Mouse (Mus musculus): ENCODE measurements at regions not wholly inside any gene's neighbourhood (a gene's known extent, or its start where the extent isn't known, plus 50 kb on each side); places are given as distances from the start of the nearest gene placed in this dataset.
A peak's percentile ranks its signal among the peaks of the same experiment; 100 is the strongest.

- ATAC-seq (ENCODE audit: poor library complexity, severe bottlenecking), result no peak
Measured at GRCm38 (mm10) chr19:15851622-15852021, 95.5 kb downstream of the Psat1 start.

- no peak for ATAC-seq (ENCODE audit: poor library complexity, severe bottlenecking)
Measured at GRCm38 (mm10) chr19:15850722-15851121, 96.4 kb downstream of the Psat1 start.

- no peak for ATAC-seq (ENCODE audit: poor library complexity, severe bottlenecking)
Measured at GRCm38 (mm10) chr19:15849235-15849634, 97.9 kb downstream of the Psat1 start.

GRCm38 (mm10) chr19:15838327-15838726 lies 108.8 kb downstream of the Psat1 start:
- no peak for ATAC-seq (ENCODE audit: poor library complexity, severe bottlenecking)

GRCm38 (mm10) chr19:15837715-15838175 lies 109.4 kb downstream of the Psat1 start:
- no peak for ATAC-seq (ENCODE audit: poor library complexity, severe bottlenecking)

GRCm38 (mm10) chr19:15836956-15837714 lies 110.0 kb downstream of the Psat1 start:
- no peak for ATAC-seq (ENCODE audit: poor library complexity, severe bottlenecking)

GRCm38 (mm10) chr19:15836201-15836955 lies 110.8 kb downstream of the Psat1 start:
- ATAC-seq (ENCODE audit: poor library complexity, severe bottlenecking), result no peak

- no peak for ATAC-seq (ENCODE audit: poor library complexity, severe bottlenecking)
Measured at GRCm38 (mm10) chr19:15830385-15830784, 116.8 kb downstream of the Psat1 start.

- ATAC-seq (ENCODE audit: poor library complexity, severe bottlenecking), result peak; percentile 89
Measured at GRCm38 (mm10) chr19:15829158-15829557, 118.0 kb downstream of the Psat1 start.

GRCm38 (mm10) chr19:15827990-15828705 lies 119.0 kb downstream of the Psat1 start:
- ATAC-seq (ENCODE audit: poor library complexity, severe bottlenecking), result no peak

- no peak for ATAC-seq (ENCODE audit: poor library complexity, severe bottlenecking)
Measured at GRCm38 (mm10) chr19:15827120-15827989, 119.8 kb downstream of the Psat1 start.

GRCm38 (mm10) chr19:15823688-15824371 lies 123.3 kb downstream of the Psat1 start:
- ATAC-seq (ENCODE audit: poor library complexity, severe bottlenecking), result peak; percentile 63

- ATAC-seq (ENCODE audit: poor library complexity, severe bottlenecking), result no peak
Measured at GRCm38 (mm10) chr19:15820020-15820419, 127.1 kb downstream of the Psat1 start.

- ATAC-seq (ENCODE audit: poor library complexity, severe bottlenecking), result peak; percentile 99
Measured at GRCm38 (mm10) chr19:15815166-15815565, 132.0 kb downstream of the Psat1 start.

GRCm38 (mm10) chr19:15809008-15809407 lies 138.1 kb downstream of the Psat1 start:
- ATAC-seq (ENCODE audit: poor library complexity, severe bottlenecking), result no peak

GRCm38 (mm10) chr19:15807681-15808080 lies 139.5 kb downstream of the Psat1 start:
- ATAC-seq (ENCODE audit: poor library complexity, severe bottlenecking), result no peak

- ATAC-seq (ENCODE audit: poor library complexity, severe bottlenecking), result no peak
Measured at GRCm38 (mm10) chr19:15803131-15803889, 143.8 kb downstream of the Psat1 start.

- ATAC-seq (ENCODE audit: poor library complexity, severe bottlenecking), result no peak
Measured at GRCm38 (mm10) chr19:15802641-15803040, 144.5 kb downstream of the Psat1 start.
